Mouse (Mus musculus) liver, adult 2 months (tissue): Measurements from ENCODE around the gene Klf6.

Experiments
- CTCF ChIP-seq: fragments of 200-500 bp; IDR thresholded peaks from 2 replicates; pipeline ENCODE4 v1.5.1; 2011; ENCODE audit warnings: low read depth, low read length, control low read depth
- POLR2A ChIP-seq: fragments of 200-500 bp; IDR thresholded peaks from 2 replicates; pipeline ENCODE4 v1.6.1; 2011; ENCODE audit warnings: low read length, control low read depth; ENCODE audit not compliant: insufficient read depth; ENCODE audit errors: extremely low read depth

DNA sequence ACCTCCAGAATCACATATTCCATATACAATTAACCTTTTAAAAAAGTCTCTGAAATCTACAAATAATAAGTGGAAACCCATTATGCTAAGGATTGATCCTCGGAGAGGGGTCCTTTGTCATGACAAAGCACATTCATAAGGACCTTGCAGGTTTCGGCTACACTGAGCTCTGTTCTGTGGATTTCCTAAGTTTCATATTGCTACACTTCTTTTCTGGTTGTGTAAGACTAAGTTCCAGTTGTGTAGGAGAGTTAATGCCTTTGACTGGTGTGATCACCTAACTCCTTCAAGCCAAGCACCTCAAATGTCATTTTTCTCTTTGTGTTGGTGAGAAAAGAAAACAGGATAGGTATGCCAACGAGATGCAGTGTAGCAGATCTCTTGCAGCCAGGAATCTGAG lies 12.4 kb downstream of the Klf6 start:
- no peak for TF ChIP-seq POLR2A
- no peak for TF ChIP-seq CTCF
